Mouse (Mus musculus) limb, embryonic 14.5 days (tissue): ENCODE data around the gene Dnaja3. TPM values are rescaled to one million over a fixed set of nuclear protein-coding genes. Genes with fewer than 3 reads are reported as not detected.

Source experiments
- ATAC-seq: fragments of 200-750 bp; cut with Nextera tagmentation; 2 replicates; pipeline ENCODE4 v1.8.0; 2017; ENCODE audit warnings: low read depth, moderate number of reproducible peaks, moderate TSS enrichment; ENCODE audit not compliant: low FRiP score
- DNase-seq: peaks from one replicate; pipeline ENCODE4 v3.0.0-alpha.2; 2015; ENCODE audit warnings: low spot score
- H3K27ac ChIP-seq: fragments of 300-500 bp; sonication (generic); replicated peaks from 2 replicates; pipeline ENCODE4 v1.5.1; 2014; ENCODE audit warnings: low read depth, mild to moderate bottlenecking, low read length, moderate library complexity, mixed read lengths
- H3K27me3 ChIP-seq: fragments of 300-500 bp; sonication (generic); 2 replicates; pipeline ENCODE4 v1.6.1; 2014; ENCODE audit warnings: low read length, mixed read lengths; ENCODE audit not compliant: control insufficient read depth, insufficient read depth
- H3K36me3 ChIP-seq: fragments of 300-500 bp; sonication (generic); 2 replicates; pipeline ENCODE4 v1.6.1; 2014; ENCODE audit warnings: mild to moderate bottlenecking, low read length, moderate library complexity, mixed read lengths; ENCODE audit not compliant: control insufficient read depth, insufficient read depth
- H3K4me1 ChIP-seq: fragments of 300-500 bp; sonication (generic); 2 replicates; pipeline ENCODE4 v1.6.1; 2014; ENCODE audit warnings: antibody characterized with exemption, low read length, mixed read lengths; ENCODE audit not compliant: control insufficient read depth, insufficient read depth
- H3K4me2 ChIP-seq: fragments of 300-500 bp; sonication (generic); replicated peaks from 2 replicates; pipeline ENCODE4 v1.6.1; 2014; ENCODE audit warnings: low read depth, mild to moderate bottlenecking, low read length, moderate library complexity; ENCODE audit not compliant: severe bottlenecking
- H3K4me3 ChIP-seq: fragments of 300-500 bp; sonication (generic); replicated peaks from 2 replicates; pipeline ENCODE4 v1.5.1; 2014; ENCODE audit warnings: low read length
- H3K9ac ChIP-seq: fragments of 300-500 bp; sonication (generic); 2 replicates; pipeline ENCODE4 v1.6.1; 2014; ENCODE audit warnings: mild to moderate bottlenecking, low read depth, low read length, moderate library complexity; ENCODE audit not compliant: severe bottlenecking
- H3K9me3 ChIP-seq: fragments of 300-500 bp; sonication (generic); 2 replicates; pipeline ENCODE4 v1.6.1; 2016; ENCODE audit warnings: low read length; ENCODE audit not compliant: control insufficient read depth
- POLR2A ChIP-seq: fragments of 200-500 bp; IDR thresholded peaks from 2 replicates; pipeline ENCODE4 v1.8.0; 2012; ENCODE audit warnings: inconsistent platforms, mild to moderate bottlenecking, moderate library complexity, borderline replicate concordance; ENCODE audit not compliant: insufficient read depth, insufficient read length; ENCODE audit errors: extremely low read depth
- WGBS: fragments of 180-500 bp; shearing (Covaris S2); extraction: QIAGEN DNeasy Blood & Tissue Kit; methylation state at CpG from one replicate; pipeline ENCODE4 v1.1.7; 2014; 5-methylcytosine and 5-hydroxymethylcytosine counted together
- polyA plus RNA-seq, 2 experiments: library from polyadenylated mRNA; depleted of rRNA in 1 of 2; stranded (reverse) in 1 of 2; unstranded in 1 of 2; fragments of >200 nt; fragmentation: Nextera tagmentation in 1 of 2; extraction: Ambion mirVana in 1 of 2; gene quantifications; 2 replicates each; pipeline versions ENCODE4 v1.2.1 to v1.2.3; 2012 to 2014

Dnaja3 gene
- polyA plus RNA-seq, 2 experiments, result 30.2 to 54.7 TPM

DNA sequence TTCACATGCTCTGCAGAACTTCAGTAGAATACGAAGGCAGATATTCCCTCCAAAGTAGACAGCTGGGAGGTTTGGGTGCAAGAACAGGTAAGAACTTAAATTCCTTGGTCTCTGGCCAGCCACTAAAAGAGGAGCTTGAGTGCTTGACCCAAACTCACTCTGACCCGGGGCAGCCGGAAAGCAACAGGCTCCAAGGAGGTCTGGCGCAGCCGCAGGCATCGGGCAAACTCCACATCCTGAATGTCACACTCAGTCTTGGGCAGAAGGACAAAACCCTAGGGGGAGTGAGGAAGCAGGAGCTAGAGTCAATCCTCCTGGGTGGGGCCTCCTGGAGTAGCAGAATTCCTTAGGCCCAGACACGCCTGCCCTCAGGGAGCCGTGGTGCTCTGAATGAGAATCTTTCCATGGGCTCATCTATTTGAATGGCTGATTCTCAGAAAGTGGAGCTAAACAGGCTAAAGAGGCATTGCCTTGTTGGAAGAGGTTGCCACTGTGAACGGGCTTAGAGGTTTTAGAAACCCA is 10.8 kb upstream of the Dnaja3 start:
- Histone ChIP-seq H3K4me3 (no peak overlapping the region), H3K27ac (no peak overlapping the region), H3K9me3 (no peaks in the 10 kb centered on the region), H3K27me3 (no peaks in the 10 kb centered on the region), H3K9ac (no peak overlapping the region), H3K4me1 (peaks cover 5% of the 10 kb centered on the region), H3K36me3 (peaks cover 18% of the 10 kb centered on the region), H3K4me2 (no peak overlapping the region)
- WGBS, result 91% methylated on average over 9 of the region's 9 CpGs
- ATAC-seq (no peak), DNase-seq (no peak)
- no peak for TF ChIP-seq POLR2A

DNA sequence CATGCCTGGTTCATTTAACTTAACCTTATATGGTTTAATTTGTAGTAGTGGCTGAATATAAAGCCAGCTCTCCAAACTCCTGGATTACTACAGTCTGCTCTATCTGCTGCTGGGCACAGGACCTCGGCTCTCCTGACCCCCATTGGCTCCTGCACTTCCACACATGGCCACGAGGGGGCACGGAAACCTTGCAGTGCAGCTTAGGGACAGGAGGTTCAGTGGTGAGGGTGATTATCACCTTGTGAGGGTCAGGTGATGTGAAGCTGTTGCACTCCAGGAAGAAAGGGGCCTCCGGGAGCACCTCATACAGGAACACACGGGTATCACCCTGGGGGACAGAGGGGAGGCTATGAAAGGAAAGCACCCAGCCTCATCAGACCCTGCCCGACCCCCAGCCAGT is 9.8 kb upstream of the Dnaja3 start:
- no peak for TF ChIP-seq POLR2A
- H3K9me3 ChIP-seq, result no peaks in the 10 kb centered on the region
- WGBS, result 19% methylated on average over 6 of the region's 6 CpGs
- no peak overlapping the region for H3K9ac ChIP-seq
- H3K27me3 ChIP-seq, result no peaks in the 10 kb centered on the region
- H3K4me1 ChIP-seq, result peaks cover 2% of the 10 kb centered on the region; the same call in 1 of the 2 replicates
- no peak overlapping the region for H3K4me2 ChIP-seq
- peaks cover 22% of the 10 kb centered on the region for H3K36me3 ChIP-seq
- no peak overlapping the region for H3K27ac ChIP-seq
- peak; percentile 53 for DNase-seq
- H3K4me3 ChIP-seq, result no peak overlapping the region
- ATAC-seq, result peak; percentile 48; the same call in 1 of the 2 replicates

DNA sequence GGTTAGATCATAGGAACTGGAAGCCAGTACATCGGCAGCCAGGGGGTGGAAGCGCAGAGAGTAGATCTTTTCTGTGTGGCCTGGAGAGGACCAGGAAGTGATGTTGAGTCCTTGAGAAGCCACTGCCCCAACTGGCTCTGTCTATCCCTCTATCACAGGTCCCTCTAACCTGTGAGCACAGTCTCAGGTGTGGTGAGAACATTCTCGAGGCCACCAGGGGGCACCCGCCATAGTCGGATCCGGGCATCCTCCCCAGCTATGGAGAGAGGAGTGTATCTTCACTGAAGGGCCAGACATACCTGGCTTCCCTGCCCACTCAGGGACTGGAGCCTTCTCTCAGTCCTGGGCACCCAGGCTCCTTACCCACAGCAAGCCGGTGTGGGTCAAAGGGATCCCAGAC is 7.7 kb upstream of the Dnaja3 start:
- H3K9ac ChIP-seq, result no peak overlapping the region
- H3K4me3 ChIP-seq, result no peak overlapping the region
- H3K4me2 ChIP-seq, result no peak overlapping the region
- 30% methylated on average over 7 of the region's 7 CpGs for WGBS
- peaks cover 18% of the 10 kb centered on the region for H3K36me3 ChIP-seq
- no peaks in the 10 kb centered on the region for H3K4me1 ChIP-seq
- no peaks in the 10 kb centered on the region for H3K27me3 ChIP-seq
- H3K27ac ChIP-seq, result no peak overlapping the region
- no peak for TF ChIP-seq POLR2A
- DNase-seq, result no peak
- peak; percentile 35; the same call in 1 of the 2 replicates for ATAC-seq
- no peaks in the 10 kb centered on the region for H3K9me3 ChIP-seq

DNA sequence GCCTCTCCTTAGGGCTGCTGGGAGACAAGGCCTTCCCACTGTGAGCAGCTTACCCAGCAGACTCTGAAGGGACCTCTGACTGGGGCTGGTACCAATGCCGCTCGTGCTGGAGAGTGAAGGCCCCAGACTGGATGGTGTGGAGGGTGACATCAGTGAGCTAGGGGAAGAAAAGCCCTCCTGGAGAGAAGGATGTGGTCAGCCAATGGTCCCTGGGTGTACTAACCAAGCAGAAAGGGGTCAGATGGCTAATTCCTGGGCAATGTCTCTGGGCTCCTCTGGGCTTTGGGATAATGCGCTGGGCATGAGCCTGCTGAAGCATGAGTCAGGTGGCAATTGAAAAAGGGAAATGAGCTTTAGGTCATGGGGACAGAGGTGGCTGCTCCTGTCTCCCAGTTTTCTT is 6.1 kb upstream of the Dnaja3 start:
- Histone ChIP-seq H3K4me2 (no peak overlapping the region), H3K36me3 (peaks cover 16% of the 10 kb centered on the region), H3K9ac (no peak overlapping the region), H3K27me3 (no peaks in the 10 kb centered on the region), H3K4me3 (no peak overlapping the region), H3K4me1 (no peaks in the 10 kb centered on the region), H3K9me3 (no peaks in the 10 kb centered on the region), H3K27ac (no peak overlapping the region)
- 88% methylated on average over 3 of the region's 3 CpGs for WGBS
- no peak for TF ChIP-seq POLR2A
- no peak for DNase-seq
- ATAC-seq, result no peak

DNA sequence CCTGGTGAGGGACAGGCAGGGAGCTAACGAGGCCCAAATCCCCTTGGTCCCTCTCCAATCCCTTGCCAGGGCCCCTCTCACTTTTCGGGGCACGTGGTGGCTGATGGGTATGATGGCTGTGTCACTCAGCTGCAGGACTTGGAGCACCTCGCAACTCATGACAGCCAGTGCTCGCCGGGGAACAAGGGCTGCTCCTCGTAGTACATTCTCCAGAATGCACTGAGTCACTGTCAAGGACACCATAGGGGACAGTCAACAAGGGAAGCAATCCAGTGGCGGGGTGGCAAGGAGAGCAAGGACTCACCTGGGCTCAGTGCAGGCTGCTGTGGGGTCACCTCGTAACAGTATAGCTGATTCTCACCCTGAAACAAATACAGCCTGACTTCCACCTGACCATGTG is 5.1 kb upstream of the Dnaja3 start:
- Histone ChIP-seq H3K4me1 (0 out of 2 replicates have a peak, but pooled peaks cover 3% of the 10 kb centered on the region), H3K4me2 (no peak overlapping the region), H3K27me3 (no peaks in the 10 kb centered on the region), H3K27ac (no peak overlapping the region), H3K4me3 (no peak overlapping the region), H3K36me3 (peaks cover 16% of the 10 kb centered on the region), H3K9ac (no peak overlapping the region), H3K9me3 (no peaks in the 10 kb centered on the region)
- DNase-seq (no peak), ATAC-seq (no peak)
- 72% methylated on average over 8 of the region's 9 CpGs for WGBS
- no peak for TF ChIP-seq POLR2A
